Mouse (Mus musculus) small intestine, adult 2 months (tissue): ENCODE measurements around the gene Hspa5. TPM values are rescaled to one million over a fixed set of nuclear protein-coding genes. Genes with fewer than 3 reads are reported as not detected.
A peak's percentile ranks its signal among the peaks of the same experiment; 100 is the strongest.

Source experiments
- H3K27ac ChIP-seq: fragments of 200-500 bp; 2 replicates; pipeline ENCODE4 v1.5.1; 2012; ENCODE audit warnings: low read depth, low read length, control low read depth, inconsistent platforms; ENCODE audit not compliant: insufficient read depth
- H3K27me3 ChIP-seq: fragments of 200-500 bp; 2 replicates; pipeline ENCODE4 v1.6.1; 2012; ENCODE audit warnings: mild to moderate bottlenecking, moderate library complexity, low read length, inconsistent platforms; ENCODE audit not compliant: control insufficient read depth, insufficient read depth
- H3K36me3 ChIP-seq: fragments of 200-500 bp; 2 replicates; pipeline ENCODE4 v1.6.1; 2012; ENCODE audit warnings: mild to moderate bottlenecking, low read length, control low read depth, inconsistent platforms; ENCODE audit not compliant: control insufficient read depth, insufficient read depth
- H3K4me1 ChIP-seq: fragments of 200-500 bp; 2 replicates; pipeline ENCODE4 v1.6.1; 2012; ENCODE audit warnings: low read length, inconsistent platforms, mixed read lengths; ENCODE audit not compliant: control insufficient read depth, insufficient read depth, insufficient read length
- H3K4me3 ChIP-seq: fragments of 200-500 bp; 2 replicates; pipeline ENCODE4 v1.5.1; 2012; ENCODE audit warnings: low read depth, mild to moderate bottlenecking, control low read depth, inconsistent platforms, low read length, moderate library complexity
- CTCF ChIP-seq: fragments of 200-500 bp; IDR thresholded peaks from 2 replicates; pipeline ENCODE4 v1.5.1; 2012; ENCODE audit warnings: low read depth, mild to moderate bottlenecking, control low read depth, inconsistent platforms, low read length, moderate library complexity, mixed read lengths; ENCODE audit not compliant: insufficient replicate concordance, insufficient read length; ENCODE audit errors: extremely low read depth
- POLR2A ChIP-seq: fragments of 200-500 bp; IDR thresholded peaks from 2 replicates; pipeline ENCODE4 v1.6.1; 2012; ENCODE audit warnings: low read depth, mild to moderate bottlenecking, control low read depth, inconsistent platforms, low read length, moderate library complexity
- whole genome bisulfite sequencing: fragments of 180-500 bp; shearing (Covaris S2); methylation state at CpG from one replicate; pipeline ENCODE4 v1.1.7; 2018; 5-methylcytosine and 5-hydroxymethylcytosine counted together
- polyA plus RNA-seq: library from polyadenylated mRNA; depleted of rRNA; stranded (reverse); fragments of >200 nt; gene quantifications from 2 replicates; pipeline ENCODE4 v1.2.3, GENCODE M21; 2012

Hspa5 gene
- polyA plus RNA-seq, 1 experiment, result 340 TPM

DNA sequence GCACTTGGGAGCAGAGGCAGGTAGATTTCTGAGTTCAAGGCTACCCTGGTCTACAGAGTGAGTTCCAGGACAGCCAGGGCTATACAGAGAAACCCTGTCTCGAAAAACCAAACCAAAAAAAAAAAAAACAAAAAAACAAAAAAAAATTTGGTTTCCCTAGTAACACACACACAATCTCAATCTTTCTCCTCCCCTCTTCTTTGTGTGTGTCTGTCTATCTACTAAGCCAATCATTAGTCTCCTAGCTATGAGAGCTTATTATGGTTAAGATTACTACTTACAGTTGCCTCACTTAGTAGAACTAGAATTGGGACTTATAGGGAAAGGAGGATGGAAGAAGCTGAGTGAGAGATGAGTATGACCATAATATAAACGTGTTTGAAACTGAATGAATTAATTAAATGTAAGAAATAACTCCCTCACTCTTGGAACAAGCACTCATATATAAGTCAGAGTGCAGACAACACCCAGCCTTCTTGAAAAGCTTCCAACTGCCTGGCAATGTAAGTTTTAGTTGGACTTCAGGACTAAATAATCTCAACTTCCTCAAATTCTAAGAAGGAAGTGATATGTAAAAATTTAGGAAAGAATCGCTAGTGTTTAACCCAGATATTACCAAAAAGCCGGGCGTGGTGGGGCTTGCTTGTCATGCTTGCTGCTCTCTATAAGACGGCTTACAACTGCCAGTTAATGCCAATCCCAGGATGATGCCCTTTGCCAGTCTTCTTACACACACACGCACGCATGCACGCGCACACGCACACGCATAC is 30.2 kb upstream of the Hspa5 start:
- no peak overlapping the region for H3K27ac ChIP-seq
- H3K27me3 ChIP-seq, result no peaks in the 10 kb centered on the region
- peaks cover 6% of the 10 kb centered on the region; the same call in 1 of the 2 replicates for H3K4me1 ChIP-seq
- H3K36me3 ChIP-seq, result peaks cover 4% of the 10 kb centered on the region; the same call in 1 of the 2 replicates
- TF ChIP-seq POLR2A, result no peak
- no peak for TF ChIP-seq CTCF
- WGBS, result 69% methylated on average over 12 of the region's 12 CpGs
- no peak overlapping the region for H3K4me3 ChIP-seq

DNA sequence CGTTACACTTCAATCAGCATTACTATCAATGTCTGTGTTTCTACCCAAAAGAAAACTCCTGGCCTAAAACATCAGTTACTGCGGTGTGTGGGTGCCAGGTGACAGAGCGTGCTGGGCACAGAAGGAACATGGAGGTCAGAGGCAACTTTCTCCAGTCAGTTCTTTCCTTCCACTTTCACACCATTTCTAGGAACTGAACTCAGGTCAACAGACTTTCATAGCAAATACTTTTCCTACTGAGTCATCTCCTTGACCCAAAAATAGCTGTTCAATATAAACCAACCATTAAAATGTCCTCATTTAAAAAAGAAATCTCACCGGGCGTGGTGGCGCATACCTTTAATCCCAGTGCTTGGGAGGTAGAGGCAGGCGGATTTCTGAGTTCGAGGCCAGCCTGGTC is 29.1 kb upstream of the Hspa5 start:
- H3K36me3 ChIP-seq, result peaks cover 6% of the 10 kb centered on the region; the same call in 1 of the 2 replicates
- 87% methylated on average over 8 of the region's 8 CpGs for WGBS
- no peak overlapping the region for H3K27ac ChIP-seq
- no peak for TF ChIP-seq CTCF
- TF ChIP-seq POLR2A, result no peak
- no peaks in the 10 kb centered on the region for H3K27me3 ChIP-seq
- no peak overlapping the region for H3K4me3 ChIP-seq
- H3K4me1 ChIP-seq, result peaks cover 6% of the 10 kb centered on the region; the same call in 1 of the 2 replicates

DNA sequence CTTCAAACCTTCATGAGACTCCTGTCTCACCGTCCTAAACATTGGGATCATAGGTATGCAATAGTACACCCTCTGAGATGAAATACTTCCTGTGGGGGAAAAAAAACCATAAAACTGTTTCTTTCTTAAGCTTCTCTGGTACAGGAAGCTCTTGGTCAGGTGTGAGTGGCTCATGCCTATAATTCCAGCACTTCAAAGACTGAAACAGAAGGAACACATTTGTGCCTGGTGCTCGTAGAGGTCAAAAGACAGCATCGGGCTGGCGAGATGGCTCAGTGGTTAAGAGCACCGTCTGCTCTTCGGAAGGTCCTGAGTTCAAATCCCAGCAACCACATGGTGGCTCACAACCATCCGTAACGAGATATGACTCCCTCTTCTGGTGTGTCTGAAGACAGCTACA is 27.3 kb upstream of the Hspa5 start:
- Histone ChIP-seq H3K4me1 (peaks cover 6% of the 10 kb centered on the region; the same call in 1 of the 2 replicates), H3K27ac (no peak overlapping the region), H3K4me3 (no peak overlapping the region), H3K27me3 (no peaks in the 10 kb centered on the region), H3K36me3 (peaks cover 6% of the 10 kb centered on the region; the same call in 1 of the 2 replicates)
- WGBS, result 93% methylated on average over 8 of the region's 8 CpGs
- TF ChIP-seq CTCF (no peak), POLR2A (no peak)

DNA sequence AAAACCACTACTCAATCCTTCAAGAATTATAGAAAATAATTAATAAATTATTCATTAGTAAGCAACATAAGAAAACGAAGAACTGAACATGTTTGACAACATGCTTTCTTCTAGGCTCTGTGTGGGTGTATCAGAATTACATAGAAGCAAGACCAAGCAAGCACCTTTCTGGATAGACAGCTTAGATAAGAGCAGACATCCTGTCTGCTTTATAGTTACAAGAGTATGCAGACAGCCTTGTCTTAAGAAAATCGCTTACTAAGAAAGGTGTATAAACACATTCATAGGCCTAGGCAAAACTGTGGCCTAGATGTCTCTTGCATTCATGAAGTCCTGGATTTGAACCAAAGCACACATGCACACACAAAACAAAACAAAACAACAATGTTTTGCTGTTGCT is 26.1 kb upstream of the Hspa5 start:
- Histone ChIP-seq H3K4me3 (no peak overlapping the region), H3K4me1 (peaks cover 6% of the 10 kb centered on the region; the same call in 1 of the 2 replicates), H3K36me3 (peaks cover 6% of the 10 kb centered on the region; the same call in 1 of the 2 replicates), H3K27ac (no peak overlapping the region), H3K27me3 (no peaks in the 10 kb centered on the region)
- 84% methylated on average over 2 of the region's 2 CpGs for WGBS
- no peak for TF ChIP-seq CTCF
- no peak for TF ChIP-seq POLR2A

DNA sequence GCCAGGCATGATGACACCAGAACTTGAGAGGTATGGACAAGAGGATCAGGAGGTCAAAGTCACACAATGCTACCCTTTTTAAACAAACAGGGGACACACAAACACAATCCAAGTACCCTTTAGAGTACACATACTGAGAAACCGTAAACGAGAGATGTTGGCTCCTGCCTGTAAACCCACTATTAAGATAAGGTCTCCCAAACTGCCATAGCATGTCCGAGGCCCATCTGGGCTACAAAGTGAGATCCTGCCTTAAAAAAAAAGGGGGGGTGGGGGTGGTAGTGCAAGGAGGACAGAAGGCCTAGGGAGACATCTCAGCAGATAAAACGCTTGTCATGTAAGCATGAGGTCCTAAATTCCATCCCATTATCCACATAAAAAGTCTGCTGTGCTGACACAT is 23.3 kb upstream of the Hspa5 start:
- Histone ChIP-seq H3K4me1 (no peaks in the 10 kb centered on the region), H3K27ac (no peak overlapping the region), H3K36me3 (0 out of 2 replicates have a peak, but pooled peaks cover 4% of the 10 kb centered on the region), H3K4me3 (no peak overlapping the region), H3K27me3 (no peaks in the 10 kb centered on the region)
- no peak for TF ChIP-seq POLR2A
- no peak for TF ChIP-seq CTCF
- 72% methylated on average over 4 of the region's 4 CpGs for WGBS

DNA sequence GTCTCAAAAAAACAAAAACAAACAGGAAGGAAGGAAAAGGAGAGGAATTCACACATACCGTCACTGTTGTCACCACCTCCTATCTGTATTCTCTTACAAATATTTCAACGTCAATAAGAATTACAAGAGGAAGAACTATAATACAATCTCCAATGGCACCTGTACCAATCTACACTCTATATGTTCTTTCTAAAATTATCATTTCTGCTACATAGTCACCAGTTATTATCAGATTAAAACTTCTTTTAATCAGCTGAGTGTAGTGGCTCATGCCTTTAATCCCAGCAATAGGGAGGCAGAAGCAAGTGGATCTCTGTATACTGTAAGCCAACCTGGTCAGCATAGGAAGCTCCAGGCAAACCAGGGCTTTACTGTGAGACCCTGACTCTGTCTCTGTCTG is 21.5 kb upstream of the Hspa5 start:
- Histone ChIP-seq H3K27ac (no peak overlapping the region), H3K4me1 (no peaks in the 10 kb centered on the region; the same call in 1 of the 2 replicates), H3K36me3 (0 out of 2 replicates have a peak, but pooled peaks cover 4% of the 10 kb centered on the region), H3K4me3 (no peak overlapping the region), H3K27me3 (no peaks in the 10 kb centered on the region)
- no peak for TF ChIP-seq POLR2A
- no peak for TF ChIP-seq CTCF
- 86% methylated on average over 2 of the region's 2 CpGs for WGBS

DNA sequence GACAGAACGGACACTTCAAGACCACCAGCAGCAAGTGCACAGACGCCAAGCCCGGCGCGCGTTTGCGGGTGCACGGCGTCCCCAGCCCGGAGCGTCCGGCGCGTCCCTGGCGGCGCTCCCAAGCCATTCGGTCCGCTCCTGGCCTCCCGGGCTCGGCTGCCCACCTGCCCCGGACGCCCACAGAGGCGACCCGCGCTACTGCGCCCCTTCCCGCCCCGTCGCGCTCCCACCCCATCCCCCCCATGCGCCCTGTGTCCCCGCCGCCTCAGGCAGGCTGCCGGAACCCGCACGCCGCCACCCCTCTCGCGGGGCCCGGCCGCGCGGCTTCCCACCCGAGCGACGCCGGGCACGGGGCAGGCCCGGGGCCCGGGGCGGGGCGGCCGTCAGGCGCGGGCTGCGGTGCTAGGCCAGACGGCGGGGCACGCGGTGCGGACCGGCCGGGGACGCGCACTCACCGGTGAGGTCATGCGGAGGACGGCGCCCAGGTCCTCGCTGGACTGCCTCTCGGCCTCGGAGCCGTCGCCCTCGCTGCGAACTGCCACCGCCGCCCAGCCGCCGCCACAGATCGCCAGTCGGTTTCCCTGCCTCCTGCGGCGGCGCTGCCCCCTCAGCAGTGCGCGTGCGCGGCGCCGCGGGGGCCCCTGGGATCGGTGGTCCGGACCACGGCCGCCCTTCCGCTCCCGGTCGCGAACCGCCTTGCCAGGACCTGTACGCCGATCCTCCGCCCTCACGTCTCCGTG is 17.8 kb upstream of the Hspa5 start:
- H3K4me1 ChIP-seq, result no peaks in the 10 kb centered on the region; the same call in 1 of the 2 replicates
- 1% methylated on average over 101 of the region's 106 CpGs for WGBS
- TF ChIP-seq POLR2A (peak; percentile 73), CTCF (no peak)
- H3K4me3 ChIP-seq, result peak overlapping the region; percentile 100
- no peaks in the 10 kb centered on the region for H3K36me3 ChIP-seq
- no peaks in the 10 kb centered on the region; the same call in 1 of the 2 replicates for H3K27me3 ChIP-seq
- peak overlapping the region; percentile 90 for H3K27ac ChIP-seq
